Mouse (Mus musculus) brain, adult 2 months (tissue): ENCODE results near the gene Rpl27.
A peak's percentile ranks its signal among the peaks of the same experiment; 100 is the strongest.
"Not testable (repeated sequence)": the region's sequence is repeated elsewhere in the genome, so short reads cannot be mapped to it uniquely, and the experiment has no call there.

Experiments used
- DNase-seq: peaks from one replicate; pipeline ENCODE4 v3.0.0; 2011; ENCODE audit warnings: low read depth, low spot score

The Rpl27 gene

GRCm38 (mm10) chr11:101447786-101448185, 5.7 kb downstream of the Rpl27 start:
- no peak for DNase-seq

DNA sequence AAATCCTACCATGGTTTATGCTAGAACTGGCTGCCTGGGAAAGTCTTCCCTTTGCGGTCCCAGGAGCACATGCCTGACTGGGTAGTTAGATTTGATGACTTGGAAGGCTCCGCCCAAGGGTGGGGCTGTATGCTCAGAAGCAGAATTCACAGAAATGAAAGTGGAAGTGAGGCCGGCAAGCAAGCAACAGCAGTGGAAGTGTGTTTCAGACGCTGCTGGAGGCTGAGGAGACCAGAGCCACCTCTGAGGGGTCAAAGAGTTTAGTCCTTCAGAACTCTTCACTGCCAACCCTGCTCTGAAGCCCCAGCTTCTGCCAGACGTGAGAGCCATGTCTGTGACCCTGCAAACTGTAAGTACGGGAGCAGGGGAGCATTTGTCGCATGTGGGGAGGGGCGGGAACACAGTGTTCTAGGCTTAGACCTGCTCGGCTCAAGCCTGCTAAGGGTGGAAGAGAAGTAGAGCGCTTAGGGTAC, 6.2 kb downstream of the Rpl27 start, which contains the start of gene Ifi35:
Gene Ifi35 (plus strand): TSS at position 134 of the 473 bp plus-strand sequence.
- peak; percentile 55 for DNase-seq

DNA sequence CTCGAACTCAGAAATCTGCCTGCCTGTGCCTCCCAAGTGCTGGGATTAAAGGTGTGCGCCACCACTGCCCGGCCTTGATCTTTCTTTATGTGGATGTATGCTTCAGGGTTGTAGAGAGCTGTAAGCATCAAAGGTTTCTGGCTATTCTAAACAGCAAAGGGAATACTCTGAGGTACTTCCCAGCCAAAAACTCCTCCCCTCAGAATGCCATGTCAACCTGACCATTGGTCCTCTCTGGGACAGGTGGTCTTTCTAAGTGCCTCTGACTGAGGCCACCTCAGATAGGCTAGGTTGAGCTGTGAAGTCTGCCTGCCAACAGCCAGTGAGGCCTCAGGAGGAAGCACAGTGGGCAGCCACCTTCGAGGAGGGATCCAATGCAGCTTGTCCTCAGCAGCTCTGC, 6.8 kb downstream of the Rpl27 start:
- no peak for DNase-seq

- DNase-seq, result not testable (repeated sequence)
These were observed 7.5 kb downstream of the Rpl27 start for GRCm38 (mm10) chr11:101449596-101449995.

- DNase-seq, result no peak
These were observed 8.3 kb downstream of the Rpl27 start for GRCm38 (mm10) chr11:101450394-101450793.

GRCm38 (mm10) chr11:101451536-101451935, 9.4 kb downstream of the Rpl27 start:
- no peak for DNase-seq

DNA sequence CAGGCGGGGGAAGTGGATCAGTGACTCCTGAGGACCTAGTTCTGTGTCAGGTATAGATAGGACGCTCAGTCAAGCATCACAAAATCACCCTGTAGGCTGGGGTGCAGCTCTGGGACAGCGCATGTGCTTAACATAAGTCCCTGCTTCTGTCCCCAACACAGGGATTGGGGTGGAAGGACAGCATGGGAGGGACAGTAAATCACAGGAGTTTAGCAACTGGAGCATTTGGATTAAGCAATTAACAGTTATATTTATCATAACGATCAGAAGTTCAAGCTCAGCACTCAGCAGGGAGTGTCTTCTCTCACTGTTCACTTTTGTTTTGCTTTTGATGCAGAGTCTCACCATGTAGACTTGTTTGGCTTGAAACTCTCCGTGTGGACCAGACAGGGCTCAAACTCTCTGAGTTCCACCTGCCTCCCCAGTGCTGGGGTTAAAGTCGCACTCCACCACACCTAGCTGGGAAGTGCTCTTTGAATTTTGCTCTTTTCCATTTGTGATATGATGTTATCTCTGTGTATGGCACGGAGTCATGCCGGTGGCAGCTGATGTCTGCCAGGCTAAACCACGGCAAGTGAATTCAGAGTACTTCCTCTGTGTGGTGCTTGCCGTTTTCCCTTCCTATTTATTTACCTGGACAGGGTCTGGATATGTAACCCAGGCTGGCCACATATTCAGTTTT, 10.1 kb downstream of the Rpl27 start:
- DNase-seq, result no peak

GRCm38 (mm10) chr11:101454702-101455101, 12.6 kb downstream of the Rpl27 start:
- DNase-seq, result no peak

DNA sequence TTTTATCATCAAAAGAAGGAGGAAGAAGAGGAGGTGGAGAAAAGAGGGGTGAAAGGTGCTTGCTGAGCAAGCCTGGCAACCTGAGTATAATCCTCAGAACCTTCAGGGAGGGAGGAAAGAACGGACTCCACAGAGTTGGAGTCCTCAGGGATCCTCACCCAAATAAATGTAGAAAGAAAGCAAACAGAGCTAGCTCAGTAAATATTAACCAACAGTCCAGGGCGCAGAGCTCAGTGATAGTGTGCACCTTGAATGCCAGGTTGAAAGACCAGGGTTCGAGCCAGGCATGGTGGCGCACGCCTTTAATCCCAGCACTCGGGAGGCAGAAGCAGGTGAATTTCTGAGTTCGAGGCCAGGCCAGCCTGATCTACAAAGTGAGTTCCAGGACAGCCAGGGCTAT, 13.5 kb downstream of the Rpl27 start:
- DNase-seq, result no peak

DNA sequence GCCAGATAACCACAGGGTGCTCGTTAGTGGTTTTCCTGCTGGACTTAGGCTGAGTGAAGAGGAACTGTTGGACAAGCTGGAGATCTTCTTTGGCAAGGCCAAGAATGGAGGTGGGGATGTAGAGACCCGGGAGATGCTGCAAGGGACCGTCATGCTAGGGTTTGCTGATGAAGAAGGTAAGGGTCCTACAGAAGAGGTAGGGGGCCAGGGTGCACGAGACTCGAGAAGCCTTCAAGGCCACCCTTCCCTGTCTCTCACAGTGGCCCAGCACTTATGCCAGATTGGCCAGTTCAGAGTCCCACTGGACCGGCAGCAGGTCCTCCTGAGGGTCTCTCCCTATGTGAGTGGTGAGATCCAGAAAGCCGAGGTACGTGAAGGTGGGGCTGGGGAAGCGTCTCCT, 15.5 kb downstream of the Rpl27 start:
- no peak for DNase-seq

GRCm38 (mm10) chr11:101458217-101458616, 16.1 kb downstream of the Rpl27 start:
- DNase-seq, result no peak

DNA sequence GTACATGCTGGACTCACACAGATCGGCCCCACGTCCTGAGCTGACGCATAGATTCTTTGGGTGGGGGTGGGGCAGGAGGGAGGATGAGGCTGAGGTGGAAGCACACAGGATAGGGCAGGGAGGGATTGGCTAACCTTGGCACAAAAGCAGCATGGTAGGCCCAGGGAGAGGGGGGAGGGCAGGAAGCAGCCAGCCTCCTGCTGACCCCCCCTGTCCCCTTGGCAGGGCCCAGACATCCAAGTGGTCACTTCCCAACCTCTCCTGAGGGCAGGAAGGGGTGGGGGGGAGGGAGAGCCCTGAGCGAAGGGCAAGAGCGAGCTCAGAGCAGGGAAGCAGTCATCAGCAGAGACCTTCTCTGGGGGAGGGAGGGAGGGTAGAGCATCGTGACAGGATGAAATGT, 17.6 kb downstream of the Rpl27 start:
- DNase-seq, result no peak

DNA sequence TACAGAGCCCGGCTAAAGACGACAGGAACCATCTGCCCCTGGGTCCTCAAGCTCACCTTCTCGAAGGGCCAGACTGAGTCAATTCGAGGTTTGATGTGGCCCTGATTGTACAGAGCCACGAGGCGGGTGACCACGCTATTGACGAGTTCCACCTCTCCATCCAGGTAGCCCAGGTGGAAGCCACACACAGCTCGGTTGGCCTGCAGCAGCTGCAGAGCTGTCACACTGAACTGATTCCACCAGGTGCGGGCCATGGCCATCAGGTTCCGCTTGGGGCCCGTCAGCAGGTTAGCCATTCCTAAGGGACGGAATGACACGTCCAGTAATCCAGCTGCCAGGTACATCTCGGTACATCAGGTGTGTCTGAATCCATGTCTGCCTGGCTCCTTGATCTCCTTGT, 18.2 kb downstream of the Rpl27 start:
- no peak for DNase-seq

DNA sequence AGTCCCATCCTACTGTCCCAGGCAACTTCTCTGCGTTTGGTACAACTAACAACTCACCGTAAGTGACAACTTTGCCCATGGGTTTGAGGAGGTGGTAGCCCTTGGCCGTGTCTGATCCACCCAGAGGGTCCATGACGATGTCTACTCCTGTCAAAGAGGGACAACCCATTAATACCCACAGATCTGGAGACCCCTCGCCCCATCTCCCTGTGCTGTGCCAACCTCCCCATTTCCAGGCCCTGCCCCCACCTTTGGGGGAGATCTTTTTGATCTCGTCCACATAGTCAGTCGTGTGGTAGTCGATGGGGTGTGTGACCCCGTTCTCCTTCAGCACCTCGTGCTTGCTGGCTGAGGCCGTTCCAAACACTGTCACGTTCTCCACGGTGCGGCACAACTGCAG, 20.0 kb downstream of the Rpl27 start:
- DNase-seq, result no peak

DNA sequence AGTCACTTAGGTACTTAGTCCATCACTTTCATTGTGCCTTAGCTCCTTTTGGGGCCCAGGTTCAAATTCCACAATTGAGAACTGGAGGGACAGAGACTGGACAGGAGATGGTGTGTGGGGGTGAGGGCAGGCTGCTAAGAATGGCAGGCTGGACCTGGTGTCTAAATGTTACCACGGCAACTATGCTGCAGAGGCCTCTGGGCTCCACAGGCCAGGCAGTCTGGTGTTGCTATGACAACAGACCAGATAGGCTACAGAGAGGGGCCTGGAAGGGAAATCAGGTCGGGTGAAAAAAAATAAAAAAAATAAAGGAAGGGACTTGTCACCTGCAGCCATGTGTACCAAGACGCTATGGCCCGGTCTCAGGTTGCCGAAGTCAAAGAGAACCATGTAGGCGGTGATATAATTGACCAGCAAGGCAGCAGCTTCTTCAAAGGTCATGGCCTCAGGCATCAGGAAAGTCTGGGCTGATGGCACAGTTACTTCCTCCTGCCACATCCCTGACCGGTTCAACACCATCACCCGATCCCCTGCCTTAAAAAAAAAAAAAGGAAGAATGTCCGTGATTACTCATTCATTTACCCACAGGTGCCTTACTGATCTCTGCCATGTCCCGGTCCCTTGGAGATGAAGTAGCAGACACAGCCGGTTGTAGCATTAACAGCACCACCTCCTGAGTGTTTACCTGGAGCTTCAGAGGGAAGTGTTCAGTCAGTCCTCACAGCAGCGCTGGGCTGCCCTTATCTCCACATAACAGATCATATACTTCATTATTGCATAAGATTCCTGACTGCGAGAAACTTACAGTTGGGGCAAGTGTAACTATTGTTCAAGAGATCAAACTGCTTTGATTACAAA, 20.7 kb downstream of the Rpl27 start:
- DNase-seq, result peak; percentile 65

DNA sequence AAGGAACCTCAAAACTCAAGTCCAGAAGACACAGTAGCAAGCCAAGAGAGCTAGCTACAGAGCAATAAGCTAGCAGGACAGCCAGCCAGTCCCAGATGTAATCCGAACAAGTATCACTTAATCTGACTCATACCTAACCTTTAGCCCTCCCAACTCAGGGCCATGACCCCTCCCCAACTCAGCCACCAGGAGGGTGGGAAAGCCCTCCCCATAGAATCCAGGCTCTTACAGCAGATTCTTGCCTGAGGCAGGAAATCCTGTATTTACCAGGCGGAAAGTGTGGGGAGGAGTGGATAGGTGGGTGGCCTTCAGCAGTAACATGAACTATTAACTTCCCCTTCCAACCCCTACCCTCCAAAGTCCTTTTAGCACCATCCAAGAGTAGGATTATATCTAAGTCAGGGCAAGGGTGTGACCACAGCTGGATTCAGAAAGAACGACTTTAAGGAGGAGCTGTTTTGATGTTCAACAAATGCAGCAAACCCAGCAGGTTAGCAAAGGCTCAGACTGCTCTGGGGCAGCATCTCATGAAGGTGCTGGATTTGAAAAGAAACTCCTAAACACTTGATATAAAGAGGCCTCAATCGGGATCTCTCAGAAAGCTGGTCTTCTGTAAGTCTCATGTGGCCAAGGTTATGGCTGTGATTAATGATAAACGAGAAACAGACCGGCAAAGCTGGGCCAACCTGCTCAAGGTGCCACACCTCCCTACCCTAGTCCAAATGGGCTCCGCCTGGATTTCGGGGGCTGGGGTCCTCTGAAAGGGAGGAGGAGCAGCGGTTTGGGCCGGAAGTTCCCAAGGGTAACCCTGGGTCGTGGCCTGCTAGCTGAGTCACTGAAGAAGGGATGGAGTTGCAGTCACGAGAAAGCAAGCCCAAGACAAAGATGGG, 22.4 kb downstream of the Rpl27 start, which contains the start of gene Rnd2:
Gene Rnd2 (plus strand): TSS at position 789 of the 890 bp plus-strand sequence.
- no peak for DNase-seq

DNA sequence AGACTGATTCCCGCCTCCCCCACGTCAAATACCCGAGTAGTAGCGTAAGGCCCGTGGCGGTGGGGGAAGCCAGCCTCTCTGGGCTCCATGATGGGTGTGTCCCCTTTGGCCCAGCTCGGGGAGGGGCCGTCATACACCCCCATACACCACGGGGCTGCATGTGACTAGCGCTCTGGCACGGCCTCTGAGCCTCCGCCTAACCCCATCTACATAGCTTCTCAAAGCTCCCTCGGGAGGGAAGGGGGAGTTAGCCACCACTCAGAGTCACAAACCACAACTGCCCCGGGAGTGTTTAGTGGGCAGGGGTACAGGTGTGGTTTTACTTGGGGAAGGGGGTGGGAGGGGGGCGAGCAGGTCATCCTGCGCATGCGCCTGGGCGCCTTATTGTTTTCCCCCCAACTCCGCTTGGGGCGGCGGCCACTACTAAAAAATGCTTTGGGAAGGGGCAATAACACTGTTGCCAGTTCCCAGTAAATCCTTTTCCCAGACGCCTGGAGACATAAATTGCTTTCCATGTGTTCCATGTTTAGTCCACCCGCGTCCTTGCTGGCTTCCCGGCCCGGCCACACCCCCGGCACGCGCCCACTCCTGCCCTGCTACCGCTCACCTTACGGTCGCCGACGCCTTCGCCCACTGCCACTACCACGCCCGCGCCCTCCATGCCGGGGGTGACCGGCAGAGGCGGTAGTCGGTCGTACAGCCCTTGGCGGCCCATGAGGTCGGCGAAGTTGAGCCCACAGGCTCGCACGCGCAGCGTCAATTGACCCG, 23.2 kb downstream of the Rpl27 start:
- peak; percentile 60 for DNase-seq

DNA sequence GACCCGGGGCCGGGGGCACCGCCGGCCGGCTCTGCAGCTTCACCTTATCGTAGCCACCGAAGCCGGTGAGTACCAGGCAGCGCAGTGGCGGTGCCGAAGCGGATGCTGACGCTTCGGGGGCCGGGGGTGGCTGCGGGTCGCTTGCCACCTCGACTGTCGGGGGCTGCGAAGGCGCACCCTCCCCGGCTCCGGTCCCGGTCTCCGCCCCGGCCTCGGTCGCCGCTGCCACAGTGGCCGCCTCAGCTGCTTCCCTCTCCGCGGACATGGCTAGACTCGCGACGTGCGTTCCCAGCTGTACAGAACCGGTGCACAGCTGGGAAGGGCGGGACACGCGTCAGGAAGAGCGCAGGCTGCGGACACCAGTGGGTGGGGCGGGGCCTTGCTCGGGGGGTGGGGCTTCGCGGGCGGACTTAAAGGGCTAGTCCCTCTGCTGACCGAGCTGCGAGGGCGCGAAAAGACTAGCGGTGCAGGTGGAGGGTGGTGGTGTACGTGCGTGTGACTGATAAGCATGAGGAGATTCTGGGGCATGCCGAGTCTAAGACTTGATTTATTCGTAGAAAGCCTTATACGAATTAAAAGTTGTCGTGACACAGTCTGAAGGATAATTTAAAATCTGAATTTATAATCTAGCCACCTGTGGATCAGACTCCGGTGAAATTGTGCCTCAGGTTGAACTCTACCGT, 23.9 kb downstream of the Rpl27 start, which contains the start of gene Vat1:
Gene Vat1 (minus strand): TSS at position 362 of the 683 bp plus-strand sequence.
- DNase-seq, result peak; percentile 88

- not testable (repeated sequence) for DNase-seq
These were observed 24.5 kb downstream of the Rpl27 start for GRCm38 (mm10) chr11:101466552-101466950.
